Mouse (Mus musculus): Measurements from ENCODE around the gene Rasgrp3. TPM values are rescaled to one million over a fixed set of nuclear protein-coding genes. Genes with fewer than 3 reads are reported as not detected.

The Rasgrp3 gene
- total RNA-seq, 4 experiments from 2014 or later, result 8.7 to 25.6 (median 19.0) TPM

DNA sequence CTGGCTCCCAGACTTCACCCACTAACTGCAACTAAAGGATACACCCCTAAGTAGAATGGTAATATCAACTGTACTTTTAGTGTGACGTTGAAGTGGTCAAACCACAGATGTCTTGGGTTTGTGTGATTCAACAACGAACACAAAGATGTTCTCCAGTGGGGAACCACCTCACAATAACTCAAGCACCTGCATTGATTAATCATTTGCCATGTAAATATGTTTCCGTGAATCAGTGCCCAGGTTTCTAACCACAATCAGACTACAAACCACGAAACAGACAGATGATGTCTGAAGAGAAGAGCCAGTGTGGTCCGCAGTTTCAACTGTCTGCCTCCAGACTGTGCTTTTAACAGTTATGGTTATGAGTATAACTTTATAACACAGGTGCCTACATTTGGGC, 69.4 kb downstream of the Rasgrp3 start:
- no peak for DNase-seq

DNA sequence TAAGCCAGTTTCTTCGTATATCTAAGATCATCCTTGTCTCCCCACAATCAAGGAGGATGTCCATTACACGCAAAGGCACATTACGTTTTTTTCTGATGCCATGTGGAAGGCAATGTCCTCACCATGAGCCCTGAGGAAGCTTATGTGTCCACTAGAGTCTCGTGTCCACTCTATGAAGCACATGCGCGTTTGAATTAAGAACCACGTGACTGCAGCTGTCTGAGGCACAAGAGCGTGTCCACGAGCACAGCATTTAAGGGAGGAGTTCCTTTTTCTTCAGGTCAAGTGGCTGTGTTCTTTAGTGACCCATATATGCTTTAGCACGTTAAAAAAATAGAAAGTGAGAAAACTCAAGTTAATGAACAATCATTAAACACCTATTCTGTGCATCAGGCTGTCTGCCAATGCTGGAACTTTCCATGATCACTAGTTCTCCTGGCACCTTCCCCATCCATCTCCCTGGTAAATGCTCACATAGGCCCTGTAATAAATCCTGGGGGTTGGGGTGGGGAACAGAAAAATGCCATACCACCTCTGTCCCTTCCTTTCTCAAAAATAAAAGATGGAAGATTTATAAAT, 70.5 kb downstream of the Rasgrp3 start:
- DNase-seq, result no peak

DNA sequence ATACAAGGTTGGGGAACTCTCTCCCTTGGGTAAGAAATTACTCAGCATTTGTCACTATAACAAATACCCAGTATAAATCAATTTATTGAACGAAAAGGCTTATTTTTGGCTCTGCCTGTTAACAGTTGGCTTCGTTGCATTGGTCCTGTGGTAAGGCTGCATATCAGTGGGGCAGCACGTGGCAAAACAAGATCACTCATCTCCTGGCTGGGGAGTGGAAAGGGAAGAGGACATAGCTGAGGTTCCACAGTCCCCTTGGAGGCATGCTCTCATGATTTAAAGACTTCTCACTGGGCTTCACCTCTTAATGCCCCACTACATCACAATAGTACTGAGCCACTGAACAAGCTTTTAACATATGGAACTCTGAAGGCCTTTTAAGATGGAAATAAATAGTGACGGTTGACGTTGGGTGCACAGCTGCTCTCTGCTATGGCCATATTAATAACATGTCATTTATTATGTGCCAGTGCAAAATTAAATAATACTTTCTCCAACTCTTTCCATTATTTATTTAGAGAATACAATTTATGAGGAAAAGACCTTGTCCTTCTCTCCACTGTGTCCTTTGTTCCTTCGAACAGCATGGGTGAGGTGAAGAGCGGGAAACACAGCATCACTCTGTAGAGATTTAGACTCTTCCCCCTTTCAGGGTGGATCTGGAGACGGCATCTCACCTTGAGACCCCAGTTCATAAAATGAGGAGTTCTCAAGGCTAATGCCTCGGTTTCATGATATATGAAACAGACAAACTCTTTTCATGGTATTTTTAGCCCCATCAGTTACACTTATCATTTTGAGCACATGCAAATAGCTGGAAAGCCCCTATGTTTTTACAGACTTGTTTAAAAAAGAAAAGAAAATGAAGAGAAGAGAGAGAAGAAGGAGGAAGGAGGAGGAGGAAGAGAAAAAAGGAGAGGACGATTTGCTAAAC, 71.3 kb downstream of the Rasgrp3 start:
- no peak for DNase-seq

DNA sequence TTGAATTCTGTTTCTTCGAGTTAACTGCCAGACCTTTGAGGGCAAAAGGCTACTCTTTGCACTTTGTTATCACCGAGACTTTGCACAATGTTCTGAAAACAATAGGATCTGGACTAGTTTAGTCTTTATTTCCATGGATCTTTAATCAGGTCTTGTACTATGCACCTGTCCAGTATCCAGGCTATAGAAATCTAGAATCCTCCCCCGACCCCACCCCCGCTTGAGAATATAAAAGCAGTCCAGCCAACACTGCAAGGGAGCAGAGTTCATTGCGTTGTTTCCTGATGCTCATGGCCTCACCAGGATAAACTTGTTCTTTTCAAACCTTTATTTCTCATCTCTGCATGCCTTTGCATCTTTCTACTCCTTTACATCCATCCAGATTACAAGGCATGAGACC, 73.6 kb downstream of the Rasgrp3 start:
- no peak for DNase-seq

DNA sequence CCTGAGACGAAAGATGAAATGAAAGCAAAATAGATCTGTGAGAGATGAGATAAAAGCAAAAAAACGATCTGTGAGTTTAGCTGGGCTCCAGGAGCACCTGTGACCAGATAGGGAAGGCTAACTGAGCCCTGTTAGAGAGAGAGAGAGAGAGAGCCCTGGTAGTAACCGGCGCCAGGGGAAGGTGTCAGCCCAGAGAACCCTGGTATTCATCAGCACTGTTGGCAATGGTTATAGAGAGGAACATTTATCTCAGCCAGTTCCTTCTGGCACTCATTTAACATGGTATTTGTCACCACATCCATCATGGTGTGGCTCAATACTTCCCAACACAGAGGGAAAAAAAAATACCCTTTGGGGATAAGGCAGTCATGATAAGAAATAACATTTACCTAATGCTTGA, 80.9 kb downstream of the Rasgrp3 start:
- DNase-seq, result no peak

DNA sequence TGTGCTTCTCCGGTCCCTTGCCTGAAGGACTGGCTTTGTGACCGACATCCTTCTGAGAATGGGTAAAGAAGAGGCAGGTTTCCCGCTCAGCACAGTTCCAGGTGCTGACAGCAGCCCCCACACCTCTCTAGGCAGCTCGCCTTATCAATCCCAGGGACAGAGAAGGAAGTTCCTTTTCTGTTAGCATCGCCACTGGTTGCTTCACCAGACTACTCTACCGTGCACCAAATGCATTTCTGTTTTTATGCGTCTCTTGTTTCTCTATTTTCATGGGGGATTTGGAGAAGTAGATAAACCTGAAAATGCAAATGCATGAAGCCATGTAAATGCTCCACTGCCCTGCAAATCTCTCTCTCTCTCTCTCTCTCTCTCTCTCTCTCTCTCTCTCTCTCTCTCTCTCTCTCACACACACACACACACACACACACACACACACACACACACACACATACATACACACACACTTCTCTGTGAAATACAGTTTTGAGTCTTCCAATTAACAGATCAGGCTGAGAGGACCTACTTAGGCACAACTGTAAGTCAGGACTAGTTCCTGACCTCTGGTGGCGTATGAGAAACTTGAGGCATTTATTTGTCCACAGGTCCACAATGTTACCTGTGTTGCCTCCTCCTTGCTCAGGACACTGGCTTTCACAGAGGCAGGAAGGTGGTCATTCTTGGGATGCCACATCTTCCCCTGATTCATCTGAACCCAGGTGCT, 82.6 kb downstream of the Rasgrp3 start:
- no peak for DNase-seq

DNA sequence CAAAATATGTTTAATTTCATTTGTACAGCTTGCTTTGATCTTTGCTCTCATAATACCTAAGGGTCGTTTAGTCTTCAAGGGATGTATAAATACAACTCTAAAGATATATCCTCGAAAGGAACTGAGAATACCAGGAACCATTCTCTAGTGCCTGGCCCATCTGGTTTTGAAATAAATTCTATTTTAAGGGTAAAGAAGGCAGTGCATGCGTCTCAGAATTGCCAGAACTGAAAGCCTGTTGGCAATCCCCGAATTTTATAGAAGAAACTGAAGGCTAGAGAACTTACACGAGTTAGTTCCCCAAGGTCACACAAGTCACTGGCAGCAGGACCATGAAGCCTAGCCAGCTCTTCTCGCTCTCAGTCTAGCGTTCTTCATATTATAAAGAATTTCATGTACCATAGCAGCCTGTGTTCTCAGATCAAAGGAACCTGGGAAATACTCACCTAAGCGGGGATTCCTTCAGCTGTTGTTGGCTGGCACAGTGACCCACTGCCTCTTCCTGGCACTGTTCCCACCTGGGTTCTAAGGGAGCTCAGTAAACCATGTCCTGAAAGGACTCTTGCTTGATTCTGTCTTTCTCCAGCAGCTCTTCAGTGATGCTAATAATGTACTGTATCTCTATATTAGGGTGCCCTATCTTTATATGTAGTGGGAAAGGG, 83.7 kb downstream of the Rasgrp3 start:
- DNase-seq, result no peak

DNA sequence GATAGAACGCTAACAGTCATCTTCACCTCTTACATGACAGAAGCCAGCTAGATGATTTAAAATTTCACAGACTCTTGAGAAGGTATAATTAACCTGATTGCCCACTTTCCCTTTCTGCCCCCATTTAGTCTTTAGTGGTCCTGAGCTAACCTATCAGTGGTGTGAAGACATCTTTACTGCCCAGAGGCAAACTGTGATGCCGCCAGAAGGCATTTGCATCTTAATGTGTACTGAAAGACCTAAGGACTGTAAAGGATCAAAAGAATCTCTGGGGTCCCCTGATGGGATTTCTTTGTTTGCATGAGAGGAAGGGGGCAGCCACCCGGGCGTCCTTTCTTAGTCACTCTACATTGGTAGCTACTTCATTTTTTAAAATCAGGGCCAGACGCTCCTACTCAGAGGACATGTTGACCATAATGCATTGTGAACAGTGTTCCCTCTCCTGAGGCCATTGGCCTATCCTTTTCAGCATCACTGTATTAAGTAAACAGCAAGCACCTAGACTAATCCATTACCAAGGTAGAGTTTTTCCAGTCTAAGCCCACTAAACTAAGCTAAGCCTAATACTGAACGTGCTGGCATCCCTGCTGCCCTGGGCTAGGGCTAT, 85.6 kb downstream of the Rasgrp3 start:
- DNase-seq, result no peak

DNA sequence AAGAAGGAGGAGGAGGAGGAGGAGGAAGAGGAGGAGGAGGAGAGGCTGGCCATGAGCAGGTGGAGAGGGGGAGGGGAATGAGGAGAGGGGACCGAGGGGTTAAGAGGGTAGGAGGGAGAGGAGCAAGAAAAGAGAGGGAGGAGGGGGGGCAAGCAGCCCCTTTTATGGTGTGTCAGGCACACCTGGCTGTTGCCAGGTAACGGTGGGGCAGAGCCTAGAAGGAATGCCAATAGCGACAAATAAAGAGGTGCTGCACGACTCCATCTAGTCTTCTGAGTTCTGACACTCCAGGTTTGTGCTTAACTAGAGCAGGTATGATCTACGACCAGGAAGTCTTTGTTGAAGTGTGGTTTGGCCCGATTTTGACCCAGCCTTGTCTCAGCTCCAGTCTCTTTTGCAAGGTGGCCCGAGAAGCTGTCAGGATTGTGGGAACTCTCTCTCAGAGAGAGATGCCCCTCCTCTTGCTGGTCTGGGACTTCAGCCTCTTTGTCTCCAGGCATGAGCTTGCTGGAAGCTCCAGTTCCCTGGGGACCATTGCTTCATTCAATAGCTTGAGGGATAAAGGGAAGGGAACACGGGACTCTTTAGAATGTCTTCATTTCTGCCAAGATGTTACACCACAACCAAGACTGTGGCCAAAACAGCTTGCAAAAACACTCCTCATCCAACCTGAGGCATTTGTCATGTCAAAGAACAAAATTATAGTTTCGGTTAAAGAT, 86.8 kb downstream of the Rasgrp3 start:
- DNase-seq, result no peak

DNA sequence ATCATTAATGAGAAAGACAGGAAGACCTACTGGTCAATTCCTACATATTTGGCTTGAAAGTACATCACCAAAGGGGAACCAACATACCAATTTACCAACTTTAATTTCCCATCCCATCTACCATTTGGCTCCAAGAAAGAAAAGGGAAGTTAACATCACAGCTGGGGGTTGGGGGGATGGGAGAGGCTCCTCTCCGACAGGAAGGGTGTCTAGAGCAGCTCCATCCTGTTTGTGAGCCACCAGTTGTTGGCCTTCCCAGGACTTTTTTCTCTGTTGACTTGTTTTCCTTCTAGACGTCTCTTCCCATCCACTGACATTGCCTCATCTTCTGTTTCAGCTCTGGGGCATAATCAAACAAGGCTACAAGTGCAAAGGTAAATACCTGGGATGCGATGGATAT, 88.1 kb downstream of the Rasgrp3 start:
- DNase-seq, result no peak

DNA sequence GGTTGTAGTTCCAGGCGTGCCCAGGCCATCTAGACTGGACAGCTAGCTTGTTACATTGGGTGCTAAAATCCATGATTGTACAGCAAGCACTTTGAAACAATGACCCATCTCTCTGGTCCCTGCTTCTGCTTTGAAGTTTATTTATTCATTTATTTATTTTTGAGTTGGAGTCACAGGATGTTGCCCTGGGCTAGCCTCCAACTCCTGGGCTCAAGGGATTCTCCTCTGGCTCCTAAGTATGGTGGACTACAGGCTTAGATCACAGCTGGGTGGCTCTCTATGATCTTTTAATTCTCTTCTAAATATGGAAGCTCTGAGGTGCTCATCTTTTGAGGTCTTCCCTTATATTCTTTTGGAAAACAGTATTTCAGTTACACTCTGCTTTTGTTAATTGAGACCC, 90.7 kb downstream of the Rasgrp3 start:
- DNase-seq, result no peak

DNA sequence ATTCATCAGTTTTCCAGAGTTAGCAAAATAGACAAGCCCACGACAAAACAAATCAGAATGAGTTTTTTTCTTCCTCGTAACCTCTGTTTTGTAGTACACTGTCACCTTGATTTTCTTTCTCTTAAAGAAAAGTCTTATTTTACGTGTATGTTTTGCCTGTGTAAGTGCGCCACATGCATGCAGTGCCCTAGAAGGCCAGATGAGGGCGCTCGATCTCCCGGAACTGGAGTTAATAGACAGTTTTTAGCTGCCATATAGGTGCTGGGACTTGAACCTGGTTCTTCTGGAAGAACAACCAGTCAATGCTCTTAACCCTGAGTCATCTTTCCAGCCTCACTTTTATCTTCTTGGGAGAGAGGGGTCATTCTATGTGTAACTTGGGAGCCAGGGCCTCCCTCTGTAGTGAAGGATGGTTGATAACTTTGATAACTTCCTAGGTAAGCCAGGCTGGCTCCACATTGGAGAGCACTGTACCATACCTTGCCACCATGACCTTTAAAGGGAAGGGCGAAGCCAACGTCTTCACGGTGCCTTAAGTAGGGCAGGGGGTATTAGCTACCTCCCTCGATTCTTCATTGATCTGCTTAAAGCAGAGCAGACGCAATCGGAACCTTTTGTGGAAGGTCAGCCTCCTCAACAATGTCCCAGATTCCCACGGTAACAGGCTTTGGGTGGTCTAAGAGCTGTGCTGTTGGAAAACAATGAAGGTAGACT, 93.7 kb downstream of the Rasgrp3 start:
- DNase-seq, result no peak

DNA sequence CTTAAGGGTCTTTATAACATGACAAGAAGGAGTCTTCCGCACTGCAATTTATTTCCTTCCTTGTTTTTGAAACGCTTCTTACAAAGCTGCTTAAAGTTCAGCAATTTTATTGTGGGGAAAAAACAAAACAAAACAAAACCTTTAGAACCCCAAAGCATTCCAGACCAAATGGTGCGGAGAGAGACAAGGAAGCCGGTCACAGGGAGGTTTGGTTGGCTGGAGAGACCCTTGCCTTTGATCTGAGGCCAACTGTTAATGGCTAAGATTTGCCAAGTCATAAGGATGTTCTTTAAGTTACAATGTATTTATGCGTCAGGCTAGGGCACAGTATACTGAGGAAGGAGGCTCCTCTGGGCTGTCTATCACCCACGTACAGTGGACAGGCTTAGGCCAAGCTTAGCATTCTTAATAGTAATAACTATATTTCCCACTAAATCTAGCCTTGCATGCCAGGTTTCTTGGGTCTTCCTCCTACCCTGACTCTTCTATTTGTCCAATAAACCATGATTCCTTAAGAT, 96.8 kb downstream of the Rasgrp3 start:
- DNase-seq, result no peak

DNA sequence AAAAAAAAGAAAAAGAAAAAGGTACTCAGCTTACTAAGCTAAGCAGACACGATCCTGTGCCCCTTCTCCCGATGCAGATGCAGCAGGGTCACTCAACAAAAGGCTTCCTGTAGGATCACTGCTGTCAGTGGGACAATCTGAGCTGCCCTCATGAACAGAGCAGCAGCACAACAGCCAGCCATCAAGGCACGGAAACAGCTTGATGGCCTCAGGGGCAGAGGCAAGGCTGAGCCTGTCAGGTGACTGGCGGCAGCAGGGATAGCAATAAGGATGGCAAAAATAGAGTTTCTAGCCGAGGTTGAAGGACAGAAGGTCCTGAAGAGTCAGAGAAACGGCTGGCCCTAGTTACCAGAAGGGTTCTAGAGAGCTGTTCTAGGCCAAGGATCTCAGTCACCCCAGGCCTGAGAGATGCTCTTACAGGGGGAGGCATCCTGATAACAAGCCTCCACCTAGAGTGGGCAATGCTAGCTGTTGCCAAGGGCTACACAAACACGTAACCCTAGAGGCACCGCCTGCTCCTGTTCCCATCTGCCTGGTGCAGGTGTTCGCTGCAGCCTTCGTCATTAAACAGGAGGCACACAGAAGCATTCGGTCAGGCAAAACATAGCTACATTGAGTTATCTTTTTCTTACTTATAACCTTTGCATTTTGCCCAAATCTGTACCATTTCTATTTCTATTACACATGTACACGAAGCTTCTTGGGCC, 98.8 kb downstream of the Rasgrp3 start:
- DNase-seq, result no peak

DNA sequence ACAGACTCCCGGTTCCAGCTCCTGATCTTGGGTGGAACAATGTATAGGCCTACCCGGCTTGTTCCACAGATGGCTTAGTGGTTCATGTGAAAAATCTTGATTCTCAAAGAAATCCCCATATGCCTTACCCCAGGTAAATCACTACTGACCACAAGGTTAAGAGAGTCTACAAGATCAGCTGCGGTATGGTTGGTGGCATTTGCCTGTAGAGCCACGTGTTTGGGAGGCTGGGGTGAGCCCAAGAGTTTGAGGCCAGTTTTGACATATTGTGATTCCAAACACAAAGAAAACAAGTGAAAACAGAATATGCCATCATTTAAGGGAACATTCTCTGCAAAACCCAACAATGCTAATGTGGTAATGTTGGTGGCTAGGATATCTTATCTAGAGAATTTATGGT, 99.9 kb downstream of the Rasgrp3 start:
- no peak for DNase-seq

DNA sequence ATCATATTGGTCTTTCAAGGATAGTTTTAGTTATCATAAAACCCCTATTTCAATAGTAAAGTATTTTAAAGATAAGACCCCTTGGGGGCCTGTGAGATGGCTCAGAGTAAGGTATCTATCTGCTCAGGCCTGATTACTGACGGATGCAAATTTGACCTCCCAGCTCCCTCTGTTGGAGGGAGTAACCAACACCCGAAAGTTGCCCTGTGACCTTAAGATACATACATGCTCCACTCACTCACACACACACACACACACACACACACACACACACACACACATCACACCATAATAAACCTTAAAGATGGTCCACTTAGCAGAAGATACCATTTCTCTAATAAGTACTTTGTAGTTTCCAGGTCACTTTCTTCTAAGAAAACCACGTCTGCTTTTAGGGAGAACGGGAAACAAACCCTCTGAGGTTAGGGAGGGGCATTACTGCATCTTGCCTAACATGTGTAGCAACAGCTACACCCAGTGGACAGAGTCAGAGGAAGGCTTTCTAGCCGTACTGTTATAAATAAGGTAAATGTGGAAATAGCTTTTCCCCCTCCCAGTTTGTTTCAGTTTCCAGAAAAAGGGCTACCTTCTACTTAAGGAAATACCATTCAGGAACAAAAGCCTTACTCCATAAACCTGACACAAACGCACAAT, 100.8 kb downstream of the Rasgrp3 start:
- DNase-seq, result no peak

DNA sequence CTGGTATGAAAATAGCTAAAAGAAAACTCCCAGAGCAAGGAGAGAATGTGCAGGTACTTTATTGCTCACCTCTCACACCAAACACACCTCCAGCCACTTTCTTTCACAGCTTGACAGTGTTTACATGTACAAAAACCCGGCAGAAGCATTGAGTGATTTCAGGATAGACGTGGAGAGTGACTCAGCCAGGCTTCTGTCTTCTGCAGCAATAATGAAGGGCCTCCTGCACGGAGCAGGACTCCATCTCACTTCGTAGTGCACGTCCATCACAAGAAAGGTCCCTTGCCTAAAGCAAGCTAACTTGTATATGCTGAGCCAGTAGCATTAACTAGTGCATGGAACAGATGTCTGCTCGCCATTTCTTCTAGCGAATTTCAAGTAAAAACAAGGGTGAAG, 101.4 kb downstream of the Rasgrp3 start:
- DNase-seq, result no peak

DNA sequence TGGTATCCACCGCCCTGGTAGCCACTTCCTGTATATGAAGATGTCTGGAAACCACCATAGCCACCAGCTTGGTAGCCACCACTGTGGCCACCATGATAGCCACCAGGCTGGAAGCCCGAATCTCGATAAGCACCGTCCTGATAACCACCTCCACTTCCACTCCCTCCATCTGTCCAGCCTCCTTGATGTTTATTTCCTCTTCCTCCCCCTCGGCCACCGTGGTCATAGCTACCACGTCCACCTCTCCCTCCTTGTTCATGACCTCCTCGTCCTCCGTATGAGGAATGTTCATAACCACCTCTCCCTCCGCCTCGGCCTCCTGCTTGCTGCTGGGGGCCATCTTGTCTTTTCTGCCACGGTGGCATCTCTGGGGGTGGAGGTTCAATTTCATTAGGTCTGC, 102.7 kb downstream of the Rasgrp3 start:
- no peak for DNase-seq

DNA sequence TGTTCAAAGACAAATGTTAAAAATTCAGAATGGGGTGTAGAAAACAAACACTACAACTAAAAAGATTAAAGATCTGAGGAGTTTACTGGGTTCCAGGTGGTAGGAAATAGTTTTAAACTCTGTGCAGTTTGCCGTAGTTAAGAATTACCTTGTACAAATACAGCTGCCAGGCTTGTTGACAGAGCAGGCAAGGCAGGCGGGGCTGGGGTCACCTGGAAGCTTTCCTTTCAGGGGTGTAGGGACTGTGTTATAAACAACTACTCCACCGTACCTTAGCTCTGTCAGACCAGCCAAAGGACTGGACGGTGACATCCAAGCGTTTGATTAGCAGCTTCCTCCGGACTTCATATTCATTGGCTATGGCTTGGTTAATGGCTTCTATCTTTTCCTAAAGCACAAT, 103.4 kb downstream of the Rasgrp3 start:
- no peak for DNase-seq

DNA sequence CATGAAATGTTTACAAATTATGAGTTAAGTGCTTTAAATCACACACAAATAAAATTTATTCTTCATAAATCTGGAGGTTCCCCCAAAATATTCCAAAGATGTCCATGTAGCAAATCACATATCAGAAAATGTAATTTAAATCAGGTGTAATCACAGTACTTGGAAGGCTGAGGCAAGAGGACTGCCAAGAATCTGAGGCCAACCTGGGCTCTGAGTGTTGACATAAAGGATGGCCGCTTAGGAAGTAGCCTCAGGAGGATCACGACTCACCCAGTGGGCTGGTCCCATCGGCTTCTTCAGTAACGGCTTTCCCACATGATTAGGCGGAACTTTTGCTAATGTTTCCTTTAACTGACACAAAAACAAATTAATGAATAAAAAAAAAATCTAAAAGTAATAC, 104.1 kb downstream of the Rasgrp3 start:
- no peak for DNase-seq

Data from adrenal gland, adult 8-10 months (tissue).